Mouse (Mus musculus): ENCODE results near the gene Ptpn5.

DNA sequence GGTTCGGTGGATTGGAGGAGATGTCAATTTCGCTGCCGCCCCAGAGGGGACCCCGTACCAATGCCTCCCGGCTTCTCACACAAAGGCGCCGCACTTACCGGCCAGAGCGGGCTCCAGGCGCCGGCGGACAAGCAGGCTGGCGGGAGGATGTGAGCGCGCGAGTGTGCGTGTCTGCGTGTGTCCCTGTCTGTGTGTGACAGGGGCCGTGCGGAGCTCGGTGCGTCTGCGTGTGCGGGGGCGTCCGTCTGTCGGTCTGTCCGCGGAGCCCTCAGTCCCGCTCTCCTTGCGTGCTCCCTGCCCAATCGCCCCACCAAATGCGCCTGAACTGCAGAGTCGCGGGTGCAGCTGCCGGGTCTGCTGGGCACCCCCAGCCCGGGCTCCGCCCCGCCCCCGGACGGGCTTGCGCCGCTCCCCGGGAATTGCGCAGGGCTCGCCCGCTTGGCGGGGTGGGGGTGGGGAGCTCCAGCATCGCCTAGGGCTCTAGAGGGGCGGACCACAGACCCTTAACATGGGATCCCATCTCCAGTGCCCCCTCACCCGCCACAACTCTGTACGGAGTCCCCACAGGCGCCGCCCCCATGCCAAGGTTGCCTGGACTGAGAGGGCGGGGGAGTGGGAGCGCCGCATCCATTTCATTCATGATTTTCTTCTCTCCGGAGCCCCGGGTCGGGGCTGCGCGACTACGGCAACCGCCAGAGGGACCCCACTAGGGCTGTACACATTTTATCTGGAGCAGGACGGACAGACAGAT is 1.1 kb downstream of the Ptpn5 start:
- TF ChIP-seq CTCF (IDR thresholded peaks at IDR 0.05) (peak; percentile 18; the same call in 1 of the 2 replicates), EP300 (IDR thresholded peaks at IDR 0.05) (no peak)
